Mouse (Mus musculus): Measurements from ENCODE around the gene Krt78. TPM values are rescaled to one million over a fixed set of nuclear protein-coding genes. Genes with fewer than 3 reads are reported as not detected.

Krt78 gene
- polyA plus RNA-seq, 1 experiment from 2014 or later = not detected

- Histone ChIP-seq H3K27me3 (no peaks in the 10 kb centered on the region; the same call in 1 of the 2 replicates), H3K4me1 (no peaks in the 10 kb centered on the region), H3K9ac (no peak overlapping the region), H3K9me3 (no peaks in the 10 kb centered on the region), H3K36me3 (replicated peaks) (no peaks in the 10 kb centered on the region), H3K4me3 (replicated peaks) (no peak overlapping the region), H3K4me2 (no peak overlapping the region), H3K27ac (no peak overlapping the region)
- no peak for ATAC-seq (ENCODE audit: low FRiP score)
- 83% methylated on average over 3 of the region's 3 CpGs for WGBS
Observed at GRCm38 (mm10) chr15:101958891-101959290, 4.8 kb upstream of the Krt78 start.

DNA sequence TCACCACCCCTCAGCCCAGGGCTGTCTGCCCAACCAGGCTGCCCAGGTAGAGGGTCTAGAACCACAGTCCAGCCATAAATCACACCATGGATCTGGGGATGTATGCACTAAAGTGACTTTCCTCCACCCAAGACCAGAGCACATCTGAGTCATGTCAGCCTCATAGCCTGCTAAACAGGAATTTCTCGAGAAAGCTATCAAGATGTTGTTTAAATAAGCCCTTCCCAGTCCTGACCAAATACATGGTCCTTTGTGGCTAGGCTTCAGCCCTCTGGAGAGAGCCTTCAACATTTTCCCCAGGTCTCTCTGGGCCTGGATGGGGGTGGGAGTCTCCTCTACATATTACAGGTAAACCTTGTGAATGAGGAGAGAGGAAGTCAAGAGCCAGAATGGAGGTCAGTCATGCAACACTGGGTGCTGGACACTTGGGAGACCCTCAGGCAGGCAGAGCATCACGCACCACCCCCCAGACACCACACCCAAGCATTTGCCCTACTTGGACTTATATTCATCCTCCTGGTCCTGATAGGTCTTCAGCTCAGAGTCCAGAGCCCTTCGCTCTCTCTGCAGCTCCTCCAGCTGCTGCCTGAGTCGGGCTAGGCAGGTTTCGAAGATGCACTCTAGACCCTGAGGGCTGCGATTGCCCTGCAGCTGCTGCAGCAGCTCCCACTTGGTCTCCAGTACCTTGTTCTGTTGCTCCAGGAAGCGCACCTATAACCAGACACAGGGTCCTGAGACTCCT lies 1.2 kb downstream of the Krt78 start:
- Histone ChIP-seq H3K4me3 (replicated peaks) (no peak overlapping the region), H3K36me3 (replicated peaks) (no peaks in the 10 kb centered on the region), H3K27ac (no peak overlapping the region), H3K4me1 (no peaks in the 10 kb centered on the region), H3K9me3 (no peaks in the 10 kb centered on the region), H3K4me2 (no peak overlapping the region), H3K9ac (no peak overlapping the region), H3K27me3 (no peaks in the 10 kb centered on the region)
- 87% methylated on average over 7 of the region's 7 CpGs for WGBS
- no peak for ATAC-seq (ENCODE audit: low FRiP score)

DNA sequence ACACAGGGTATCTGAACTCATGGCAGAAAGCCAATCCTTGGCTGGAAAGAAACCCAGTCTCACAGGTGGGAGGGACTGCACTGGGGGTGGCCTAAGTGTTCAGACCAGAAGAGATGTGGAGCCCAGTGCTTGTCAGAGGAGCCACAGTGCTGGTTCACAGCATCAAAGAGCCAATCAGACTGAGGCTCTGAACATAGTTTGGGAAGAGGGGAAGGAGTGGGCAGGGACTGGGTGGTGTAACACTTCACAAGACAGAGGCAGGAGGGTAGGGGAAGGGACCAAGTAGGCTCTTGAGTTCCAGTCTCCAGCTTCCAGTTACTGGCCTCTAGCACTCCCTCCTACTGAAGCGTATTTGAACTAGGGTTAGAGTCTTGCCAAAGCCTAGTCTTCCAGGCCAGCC lies 8.7 kb downstream of the Krt78 start:
- H3K4me1 ChIP-seq = no peaks in the 10 kb centered on the region
- no peaks in the 10 kb centered on the region for H3K36me3 ChIP-seq (replicated peaks)
- no peak for ATAC-seq (ENCODE audit: low FRiP score)
- H3K9ac ChIP-seq = no peak overlapping the region
- H3K27ac ChIP-seq = no peak overlapping the region
- H3K9me3 ChIP-seq = no peaks in the 10 kb centered on the region
- H3K4me2 ChIP-seq = no peak overlapping the region
- H3K4me3 ChIP-seq (replicated peaks) = no peak overlapping the region
- no peaks in the 10 kb centered on the region for H3K27me3 ChIP-seq
- 89% methylated on average over 1 of the region's 1 CpGs for WGBS

DNA sequence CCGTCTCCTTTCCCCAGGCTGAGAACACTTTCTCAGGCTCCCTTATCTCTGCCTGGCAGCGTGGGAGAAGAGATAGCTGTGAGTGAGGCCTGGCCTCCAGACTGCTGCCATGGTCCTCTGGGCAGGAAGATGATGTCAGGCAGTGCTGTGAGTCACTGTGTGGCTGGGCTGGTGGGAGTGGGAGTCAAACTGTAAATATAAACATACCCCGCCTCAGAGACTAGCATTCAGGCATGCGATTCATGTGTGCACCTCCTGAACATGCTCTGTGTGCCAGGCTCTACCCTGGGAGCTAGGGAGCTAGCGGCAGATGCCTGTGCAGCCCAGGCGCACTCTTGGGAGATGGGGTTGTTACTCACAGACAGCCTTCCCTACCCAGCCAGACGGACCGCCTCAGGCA lies 12.1 kb downstream of the Krt78 start:
- no peak for ATAC-seq (ENCODE audit: low FRiP score)
- Histone ChIP-seq H3K36me3 (replicated peaks) (no peaks in the 10 kb centered on the region), H3K9ac (no peak overlapping the region), H3K4me3 (replicated peaks) (no peak overlapping the region), H3K9me3 (no peaks in the 10 kb centered on the region), H3K27ac (no peak overlapping the region), H3K27me3 (no peaks in the 10 kb centered on the region), H3K4me1 (no peaks in the 10 kb centered on the region), H3K4me2 (no peak overlapping the region)
- 80% methylated on average over 8 of the region's 8 CpGs for WGBS

DNA sequence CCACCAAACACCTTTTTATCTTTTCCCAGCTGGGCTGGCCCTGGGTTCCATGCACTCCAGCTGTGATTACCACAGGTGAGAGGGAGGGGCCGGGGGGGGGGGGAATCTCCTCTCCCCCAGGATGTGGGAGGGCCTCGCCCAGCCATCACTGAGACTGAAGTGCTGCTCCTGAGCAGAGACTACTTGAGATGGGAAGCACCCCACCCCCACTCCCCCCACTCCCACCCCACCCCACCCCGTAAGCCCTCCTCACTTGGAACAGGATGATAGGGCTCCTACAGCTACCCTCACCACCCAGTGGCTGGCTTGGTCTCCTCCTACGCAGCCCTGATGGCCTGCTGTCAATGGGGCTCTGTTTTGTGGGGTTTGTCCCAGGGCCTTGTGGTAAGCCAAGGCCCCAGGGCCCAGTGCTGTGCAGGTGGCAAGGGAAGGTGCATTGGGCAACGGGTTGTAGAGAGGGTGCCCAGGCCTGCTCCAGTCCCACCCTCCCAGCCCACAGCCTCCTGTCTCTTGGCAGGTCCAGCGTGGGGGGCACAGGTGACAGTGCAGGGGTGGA lies 13.7 kb downstream of the Krt78 start, which contains the start of gene Krt79:
TSS of gene Krt79 (minus strand) at position 51 of the 556 bp plus-strand sequence.
- Histone ChIP-seq H3K27me3 (no peaks in the 10 kb centered on the region), H3K9ac (no peak within 1 kb of the TSS), H3K4me1 (no peaks in the 10 kb centered on the region), H3K27ac (no peak within 1 kb of the TSS), H3K4me3 (replicated peaks) (no peak within 1 kb of the TSS), H3K36me3 (replicated peaks) (no peaks in the 10 kb centered on the region), H3K9me3 (no peaks in the 10 kb centered on the region), H3K4me2 (no peak within 1 kb of the TSS)
- ATAC-seq (ENCODE audit: low FRiP score) = no peak
- 65% methylated on average over 6 of the region's 6 CpGs for WGBS

DNA sequence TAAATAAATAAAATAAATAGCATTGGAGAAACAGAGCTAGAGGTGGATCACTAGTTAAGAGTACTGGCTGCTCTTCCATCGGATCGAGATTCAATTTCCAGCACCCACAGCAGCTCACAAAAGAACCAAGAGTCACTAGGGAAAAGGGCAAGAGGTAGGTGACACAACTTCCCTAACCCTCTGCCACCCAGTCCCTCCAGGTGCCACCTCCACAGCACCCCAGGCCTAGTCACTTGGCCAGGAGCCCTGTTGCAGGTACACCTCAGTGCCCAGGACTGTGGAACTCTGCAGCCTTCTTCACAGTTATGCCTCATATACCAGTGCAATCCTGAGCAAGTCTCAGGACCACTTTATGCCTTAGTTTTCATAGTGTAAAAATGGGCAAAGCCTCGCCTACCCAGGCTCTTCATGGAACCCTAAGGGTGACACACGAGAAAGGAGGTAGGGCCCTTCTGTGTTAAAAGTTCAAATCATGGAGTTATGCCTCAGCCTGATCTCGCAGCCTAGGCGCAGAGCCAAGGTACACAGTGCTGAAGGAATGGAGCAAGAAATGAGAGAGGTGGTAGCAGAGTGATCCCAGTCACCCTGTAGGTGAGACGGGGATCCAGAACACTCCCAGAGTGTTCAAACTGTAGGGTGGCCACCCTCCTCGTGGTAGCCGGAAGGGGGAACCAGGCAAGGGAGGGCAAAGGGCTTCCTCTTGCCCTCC lies 15.3 kb downstream of the Krt78 start:
- 87% methylated on average over 9 of the region's 9 CpGs for WGBS
- no peaks in the 10 kb centered on the region for H3K9me3 ChIP-seq
- no peak overlapping the region for H3K27ac ChIP-seq
- no peak overlapping the region for H3K4me2 ChIP-seq
- H3K4me1 ChIP-seq = no peaks in the 10 kb centered on the region
- H3K4me3 ChIP-seq (replicated peaks) = no peak overlapping the region
- H3K9ac ChIP-seq = no peak overlapping the region
- H3K36me3 ChIP-seq (replicated peaks) = no peaks in the 10 kb centered on the region
- H3K27me3 ChIP-seq = no peaks in the 10 kb centered on the region
- no peak for ATAC-seq (ENCODE audit: low FRiP score)

- H3K27me3 ChIP-seq = peaks cover 36% of the 10 kb centered on the region
- no peak for ATAC-seq (ENCODE audit: low FRiP score)
- no peak overlapping the region for H3K4me2 ChIP-seq
- WGBS = 79% methylated on average over 6 of the region's 6 CpGs
- no peak overlapping the region for H3K27ac ChIP-seq
- peaks cover 10% of the 10 kb centered on the region for H3K4me1 ChIP-seq
- H3K36me3 ChIP-seq (replicated peaks) = no peaks in the 10 kb centered on the region
- H3K9ac ChIP-seq = no peak overlapping the region
- H3K9me3 ChIP-seq = no peaks in the 10 kb centered on the region
- H3K4me3 ChIP-seq (replicated peaks) = no peak overlapping the region
Observed at GRCm38 (mm10) chr15:101933024-101933423, 21.1 kb downstream of the Krt78 start.

DNA sequence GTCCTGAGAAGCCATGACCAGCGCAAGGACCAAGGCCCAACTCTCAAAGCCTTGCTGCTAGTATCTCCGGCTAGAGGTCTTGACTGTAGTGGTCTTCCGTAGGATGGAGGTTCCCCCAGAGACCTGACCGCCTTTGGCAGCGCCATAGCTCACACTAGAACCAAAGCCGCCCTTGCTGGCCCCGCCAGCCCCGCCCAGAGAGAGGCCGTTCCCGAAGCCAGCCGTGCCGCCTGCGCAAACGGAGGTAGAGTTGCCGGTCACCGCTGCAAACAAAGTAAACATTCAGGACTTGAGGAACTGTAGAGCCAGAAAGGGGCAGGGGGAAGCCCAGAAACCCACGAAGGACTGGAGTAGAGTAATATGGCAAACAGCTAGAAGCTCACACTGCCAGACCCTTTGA lies 24.4 kb downstream of the Krt78 start:
- Histone ChIP-seq H3K9ac (0 out of 2 replicates have a peak overlapping the region, but pooled peaks have one; percentile 21), H3K4me1 (peaks cover 10% of the 10 kb centered on the region), H3K9me3 (no peaks in the 10 kb centered on the region), H3K27ac (no peak overlapping the region), H3K4me2 (peak overlapping the region; percentile 48), H3K36me3 (replicated peaks) (no peaks in the 10 kb centered on the region), H3K4me3 (replicated peaks) (peak overlapping the region; percentile 22), H3K27me3 (peaks cover 36% of the 10 kb centered on the region)
- 4% methylated on average over 17 of the region's 17 CpGs for WGBS
- ATAC-seq (ENCODE audit: low FRiP score) = no peak

GRCm38 (mm10) chr15:101929087-101929486 lies 25.0 kb downstream of the Krt78 start:
- Histone ChIP-seq H3K4me3 (replicated peaks) (no peak overlapping the region), H3K4me1 (peaks cover 10% of the 10 kb centered on the region), H3K27me3 (peaks cover 36% of the 10 kb centered on the region), H3K9me3 (no peaks in the 10 kb centered on the region), H3K9ac (no peak overlapping the region), H3K27ac (no peak overlapping the region), H3K4me2 (peak overlapping the region; percentile 48; the same call in 1 of the 2 replicates), H3K36me3 (replicated peaks) (no peaks in the 10 kb centered on the region)
- 24% methylated on average over 9 of the region's 9 CpGs for WGBS
- ATAC-seq (ENCODE audit: low FRiP score) = no peak

GRCm38 (mm10) chr15:101927340-101928080 lies 26.6 kb downstream of the Krt78 start:
- Histone ChIP-seq H3K27ac (no peak overlapping the region), H3K4me2 (no peak overlapping the region), H3K9ac (no peak overlapping the region), H3K36me3 (replicated peaks) (no peaks in the 10 kb centered on the region), H3K27me3 (peaks cover 36% of the 10 kb centered on the region), H3K4me1 (peaks cover 10% of the 10 kb centered on the region), H3K9me3 (no peaks in the 10 kb centered on the region), H3K4me3 (replicated peaks) (no peak overlapping the region)
- no peak for ATAC-seq (ENCODE audit: low FRiP score)
- WGBS = 69% methylated on average over 12 of the region's 12 CpGs

DNA sequence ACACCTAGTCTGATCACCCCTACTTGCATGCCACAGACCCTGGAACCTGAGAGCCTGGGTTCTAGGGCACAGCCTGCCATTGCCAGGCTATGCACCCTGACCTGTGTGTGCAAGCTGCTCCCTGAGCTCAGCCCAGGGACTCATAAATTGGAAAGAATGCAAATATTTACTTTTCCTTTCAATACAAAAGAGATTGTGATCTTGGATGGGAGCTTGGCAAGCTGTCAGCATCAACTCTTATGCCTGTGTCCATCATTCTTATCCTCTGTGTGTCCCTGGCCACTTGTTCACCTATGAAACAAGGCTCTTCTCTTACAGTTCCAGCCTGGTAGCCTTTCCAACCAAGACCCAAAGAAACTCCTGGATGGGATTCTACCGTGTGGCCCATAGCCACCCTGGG lies 29.0 kb downstream of the Krt78 start:
- H3K27ac ChIP-seq = no peak overlapping the region
- ATAC-seq (ENCODE audit: low FRiP score) = no peak
- peaks cover 9% of the 10 kb centered on the region for H3K4me1 ChIP-seq
- H3K36me3 ChIP-seq (replicated peaks) = no peaks in the 10 kb centered on the region
- 93% methylated on average over 1 of the region's 1 CpGs for WGBS
- no peak overlapping the region for H3K4me3 ChIP-seq (replicated peaks)
- peaks cover 16% of the 10 kb centered on the region for H3K27me3 ChIP-seq
- no peaks in the 10 kb centered on the region for H3K9me3 ChIP-seq
- no peak overlapping the region for H3K4me2 ChIP-seq
- no peak overlapping the region for H3K9ac ChIP-seq

- ATAC-seq (ENCODE audit: low FRiP score) = no peak
Observed at GRCm38 (mm10) chr15:101924635-101925034, 29.5 kb downstream of the Krt78 start, which contains the start of gene Krt4. Gene Krt4, minus strand, starts transcription at chr15:101924735.

More at GRCm38 (mm10) chr15:101924635-101925034, 29.5 kb downstream of the Krt78 start, which contains the start of gene Krt4:
- Histone ChIP-seq H3K4me1 (peaks cover 5% of the 10 kb centered on the region), H3K27me3 (peaks cover 12% of the 10 kb centered on the region), H3K4me2 (no peak within 1 kb of the TSS), H3K27ac (no peak within 1 kb of the TSS), H3K4me3 (replicated peaks) (no peak within 1 kb of the TSS), H3K36me3 (replicated peaks) (no peaks in the 10 kb centered on the region), H3K9ac (no peak within 1 kb of the TSS), H3K9me3 (no peaks in the 10 kb centered on the region)
- WGBS = 79% methylated on average over 11 of the region's 11 CpGs

Measured in forebrain, embryonic 12.5 days (tissue).